Mouse (Mus musculus) midbrain, embryonic 16.5 days (tissue): ENCODE results near the gene Rtn1. TPM values are rescaled to one million over a fixed set of nuclear protein-coding genes. Genes with fewer than 3 reads are reported as not detected.

Experiments
- ATAC-seq: fragments of 200-750 bp; cut with Nextera tagmentation; 2 replicates; pipeline ENCODE4 v1.8.0; 2017; ENCODE audit warnings: moderate TSS enrichment
- H3K27ac ChIP-seq: fragments of 300-500 bp; sonication (generic); 2 replicates; pipeline ENCODE4 v1.5.1; 2014; ENCODE audit warnings: mild to moderate bottlenecking, low read length, mixed read lengths
- H3K27me3 ChIP-seq: fragments of 300-500 bp; sonication (generic); 2 replicates; pipeline ENCODE4 v1.6.1; 2014; ENCODE audit warnings: low read depth, low read length, mixed read lengths; ENCODE audit not compliant: control insufficient read depth, insufficient read depth
- H3K36me3 ChIP-seq: fragments of 300-500 bp; sonication (generic); 2 replicates; pipeline ENCODE4 v1.6.1; 2014; ENCODE audit warnings: mild to moderate bottlenecking, low read length, moderate library complexity, mixed read lengths; ENCODE audit not compliant: control insufficient read depth, insufficient read depth
- H3K4me1 ChIP-seq: fragments of 300-500 bp; sonication (generic); 2 replicates; pipeline ENCODE4 v1.6.1; 2014; ENCODE audit warnings: mild to moderate bottlenecking, low read length, mixed read lengths; ENCODE audit not compliant: control insufficient read depth, insufficient read depth
- H3K4me2 ChIP-seq: fragments of 300-500 bp; sonication (generic); 2 replicates; pipeline ENCODE4 v1.6.1; 2014; ENCODE audit warnings: mild to moderate bottlenecking, low read length, mixed read lengths
- H3K4me3 ChIP-seq: fragments of 300-500 bp; sonication (generic); 2 replicates; pipeline ENCODE4 v1.5.1; 2014; ENCODE audit warnings: low read depth, mild to moderate bottlenecking, low read length, moderate library complexity, mixed read lengths
- H3K9ac ChIP-seq: fragments of 300-500 bp; sonication (generic); 2 replicates; pipeline ENCODE4 v1.6.1; 2014; ENCODE audit warnings: low read depth, low read length, mixed read lengths
- H3K9me3 ChIP-seq: fragments of 300-500 bp; sonication (generic); replicated peaks from 2 replicates; pipeline ENCODE4 v1.6.1; 2014; ENCODE audit warnings: mild to moderate bottlenecking, low read length, mixed read lengths; ENCODE audit not compliant: control insufficient read depth, poor library complexity, severe bottlenecking
- WGBS: fragments of 180-500 bp; shearing (Covaris S2); extraction: QIAGEN DNeasy Blood & Tissue Kit; methylation state at CpG from one replicate; pipeline ENCODE4 v1.1.7; 2014; 5-methylcytosine and 5-hydroxymethylcytosine counted together
- polyA plus RNA-seq: library from polyadenylated mRNA; unstranded; fragments of >200 nt; fragmentation: Nextera tagmentation; extraction: Ambion mirVana; gene quantifications from 2 replicates; pipeline ENCODE4 v1.2.1, GENCODE M21; 2015

The Rtn1 gene
- polyA plus RNA-seq, 1 experiment from 2014 or later = 3,475 TPM

- Histone ChIP-seq H3K9ac (peak overlapping the region; percentile 99), H3K4me1 (peaks cover 52% of the 10 kb centered on the region), H3K4me2 (peak overlapping the region; percentile 76), H3K9me3 (no peaks in the 10 kb centered on the region), H3K27ac (peak overlapping the region; percentile 98), H3K36me3 (no peaks in the 10 kb centered on the region), H3K27me3 (no peaks in the 10 kb centered on the region), H3K4me3 (peak overlapping the region; percentile 82)
- no peak for ATAC-seq
- WGBS = 11% methylated on average over 12 of the region's 12 CpGs
Measured at GRCm38 (mm10) chr12:72235621-72236351, 173.1 kb downstream of the Rtn1 start.

GRCm38 (mm10) chr12:72234966-72235365 is 173.9 kb downstream of the Rtn1 start:
- H3K4me1 ChIP-seq = peaks cover 53% of the 10 kb centered on the region
- H3K9me3 ChIP-seq = no peaks in the 10 kb centered on the region
- no peak for ATAC-seq
- WGBS = 52% methylated on average over 9 of the region's 9 CpGs
- H3K4me2 ChIP-seq = peak overlapping the region; percentile 76
- no peaks in the 10 kb centered on the region for H3K27me3 ChIP-seq
- peak overlapping the region; percentile 98 for H3K27ac ChIP-seq
- peak overlapping the region; percentile 99 for H3K9ac ChIP-seq
- H3K4me3 ChIP-seq = peak overlapping the region; percentile 82
- no peaks in the 10 kb centered on the region for H3K36me3 ChIP-seq

GRCm38 (mm10) chr12:72234151-72234550 is 174.7 kb downstream of the Rtn1 start:
- Histone ChIP-seq H3K9ac (peak overlapping the region; percentile 99), H3K36me3 (no peaks in the 10 kb centered on the region), H3K4me1 (peaks cover 60% of the 10 kb centered on the region), H3K4me3 (peak overlapping the region; percentile 82), H3K9me3 (no peaks in the 10 kb centered on the region), H3K4me2 (peak overlapping the region; percentile 76), H3K27ac (peak overlapping the region; percentile 98; the same call in 1 of the 2 replicates), H3K27me3 (no peaks in the 10 kb centered on the region)
- WGBS = 66% methylated on average over 3 of the region's 3 CpGs
- no peak for ATAC-seq

DNA sequence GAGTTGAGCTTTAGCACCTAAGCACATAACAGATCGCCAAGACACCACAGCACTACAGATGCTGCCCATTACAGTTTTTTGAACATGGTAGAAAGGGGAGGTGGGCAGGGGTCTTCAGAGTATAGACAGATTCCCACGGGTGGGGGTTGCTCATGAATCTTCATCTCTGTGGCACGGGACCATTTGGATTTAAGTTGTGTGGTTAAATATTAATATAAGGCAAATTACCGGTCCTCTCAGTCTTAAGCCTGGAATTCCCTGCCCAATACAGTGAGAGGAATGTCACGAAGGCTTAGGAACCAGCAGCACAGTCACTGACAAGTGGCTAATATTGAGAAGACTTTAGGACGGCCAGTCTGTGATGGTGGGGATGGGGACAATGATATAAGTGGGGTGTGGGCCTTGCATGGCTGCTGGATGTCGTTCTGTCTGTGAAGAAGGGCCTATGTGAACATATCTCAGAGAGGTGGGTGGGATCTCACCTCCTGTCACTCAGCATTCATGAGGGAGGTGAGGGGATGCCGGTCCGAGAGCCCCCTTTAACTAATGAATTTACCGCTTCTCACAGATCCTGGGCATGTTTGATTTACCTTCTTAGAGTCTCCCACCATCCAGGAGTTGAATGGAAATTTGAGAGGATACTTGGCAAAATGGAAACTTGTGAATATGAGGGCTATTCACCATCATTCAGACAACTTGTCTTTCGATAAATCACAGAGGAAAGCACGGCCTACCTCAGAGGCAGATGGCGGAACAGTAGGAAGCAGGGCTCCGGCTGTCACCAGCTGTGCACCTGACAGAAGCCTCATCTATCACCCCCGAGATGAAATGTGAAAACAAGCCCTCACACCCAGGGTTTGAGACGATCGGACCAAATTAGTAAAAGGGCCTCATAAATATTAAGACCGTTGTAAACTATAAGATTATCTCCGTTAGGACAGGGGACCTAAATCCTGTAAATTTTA is 175.7 kb downstream of the Rtn1 start:
- Histone ChIP-seq H3K4me2 (peak overlapping the region; percentile 76), H3K4me1 (peaks cover 67% of the 10 kb centered on the region), H3K36me3 (no peaks in the 10 kb centered on the region), H3K4me3 (peak overlapping the region; percentile 82), H3K9ac (peak overlapping the region; percentile 99), H3K27ac (0 out of 2 replicates have a peak overlapping the region, but pooled peaks have one; percentile 24), H3K9me3 (no peaks in the 10 kb centered on the region), H3K27me3 (no peaks in the 10 kb centered on the region)
- WGBS = 60% methylated on average over 19 of the region's 19 CpGs
- no peak for ATAC-seq

GRCm38 (mm10) chr12:72232176-72232575 is 176.7 kb downstream of the Rtn1 start:
- no peak for ATAC-seq
- Histone ChIP-seq H3K4me2 (peak overlapping the region; percentile 76), H3K27me3 (no peaks in the 10 kb centered on the region), H3K4me1 (peaks cover 65% of the 10 kb centered on the region), H3K4me3 (peak overlapping the region; percentile 82), H3K9ac (no peak overlapping the region), H3K27ac (no peak overlapping the region), H3K36me3 (no peaks in the 10 kb centered on the region), H3K9me3 (no peaks in the 10 kb centered on the region)
- 67% methylated on average over 3 of the region's 3 CpGs for WGBS

DNA sequence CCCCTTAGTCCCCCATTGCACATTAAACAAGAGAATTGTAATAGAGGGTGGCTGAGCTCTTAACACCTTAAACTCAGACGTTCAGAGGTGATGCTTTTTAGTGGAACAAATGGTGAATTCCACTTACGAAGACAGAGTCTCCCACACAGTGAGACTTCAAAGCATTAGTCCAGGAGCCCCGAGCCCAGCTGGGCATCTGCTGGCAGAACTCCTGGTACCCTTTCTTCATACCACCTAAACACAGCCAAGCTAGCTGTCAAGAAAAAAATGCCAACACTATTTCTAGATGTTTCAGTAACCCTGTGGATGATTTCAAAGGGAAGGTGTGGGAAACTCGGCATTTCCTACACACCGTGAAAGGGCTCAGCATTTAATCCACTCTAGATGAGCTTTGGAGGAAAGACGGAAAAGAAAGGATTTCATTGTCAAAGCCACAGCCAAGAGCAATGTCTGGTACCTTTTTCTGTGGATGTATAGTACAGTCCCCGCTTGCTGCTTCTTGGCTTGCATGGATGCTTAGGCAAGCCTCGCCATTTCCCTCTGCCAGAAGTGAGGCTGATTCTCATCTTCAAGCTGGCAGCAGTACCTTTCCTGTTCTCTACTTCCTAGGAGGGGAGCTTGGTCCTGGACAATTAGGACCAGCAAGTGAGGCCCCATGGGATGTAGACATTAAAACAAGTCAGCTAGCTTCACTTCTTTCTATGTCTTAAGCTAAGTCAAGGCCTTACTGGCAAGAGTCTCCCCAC is 179.2 kb downstream of the Rtn1 start:
- 48% methylated on average over 8 of the region's 8 CpGs for WGBS
- peaks cover 64% of the 10 kb centered on the region for H3K4me1 ChIP-seq
- no peaks in the 10 kb centered on the region for H3K36me3 ChIP-seq
- no peaks in the 10 kb centered on the region for H3K27me3 ChIP-seq
- H3K27ac ChIP-seq = no peak overlapping the region
- H3K4me2 ChIP-seq = peak overlapping the region; percentile 10; the same call in 1 of the 2 replicates
- ATAC-seq = no peak
- H3K9me3 ChIP-seq = no peaks in the 10 kb centered on the region
- H3K9ac ChIP-seq = no peak overlapping the region
- no peak overlapping the region for H3K4me3 ChIP-seq

- H3K4me1 ChIP-seq = peaks cover 49% of the 10 kb centered on the region
- WGBS = 44% methylated on average over 6 of the region's 6 CpGs
- H3K4me3 ChIP-seq = no peak overlapping the region
- no peaks in the 10 kb centered on the region for H3K27me3 ChIP-seq
- H3K4me2 ChIP-seq = no peak overlapping the region
- no peak for ATAC-seq
- no peak overlapping the region for H3K9ac ChIP-seq
- H3K27ac ChIP-seq = no peak overlapping the region
- H3K36me3 ChIP-seq = peaks cover 1% of the 10 kb centered on the region
- H3K9me3 ChIP-seq = no peaks in the 10 kb centered on the region
Measured at GRCm38 (mm10) chr12:72227731-72228130, 181.1 kb downstream of the Rtn1 start.

- Histone ChIP-seq H3K27me3 (no peaks in the 10 kb centered on the region), H3K4me2 (no peak overlapping the region), H3K9ac (no peak overlapping the region), H3K4me1 (peaks cover 28% of the 10 kb centered on the region), H3K36me3 (peaks cover 14% of the 10 kb centered on the region), H3K4me3 (no peak overlapping the region), H3K9me3 (no peaks in the 10 kb centered on the region), H3K27ac (no peak overlapping the region)
- WGBS = 80% methylated on average over 3 of the region's 3 CpGs
- no peak for ATAC-seq
Measured at GRCm38 (mm10) chr12:72225371-72225770, 183.5 kb downstream of the Rtn1 start.
